8 mouse cellular contexts compared by ENCODE assay signal in the genomic region with DNA sequence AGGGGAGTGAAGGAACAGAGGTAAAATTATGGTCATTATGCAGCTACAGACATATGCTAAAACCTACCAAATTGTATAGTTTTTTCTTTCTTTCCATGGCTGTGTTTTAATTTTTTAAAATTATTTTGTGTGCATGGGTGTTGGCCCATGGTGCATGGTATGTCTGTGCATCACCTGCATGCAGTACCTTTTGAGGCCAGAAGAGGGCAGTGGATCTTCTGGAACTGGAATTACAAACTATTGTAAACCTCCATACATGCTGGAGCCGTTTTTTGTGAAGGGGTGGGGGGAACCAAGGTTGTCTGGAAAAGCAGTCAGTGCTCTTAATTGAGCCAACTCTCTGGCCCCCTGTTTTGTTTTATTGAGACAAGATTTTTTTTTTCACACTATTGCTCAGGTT. TPM values are rescaled to one million over a fixed set of nuclear protein-coding genes. Genes with fewer than 3 reads are reported as not detected.
DNase-seq lines count a peak whose midpoint lies in the region; ATAC-seq and TF ChIP-seq lines count a peak whose summit lies in the region.

No protein-coding gene starts in this region.

- H3K27me3 ChIP-seq in neural tube, embryonic 15.5 days (replicated peaks), result no peaks in the 10 kb centered on the region
- no peaks in the 10 kb centered on the region for H3K27me3 ChIP-seq in heart, postnatal 0 days (ENCODE audit: control insufficient read depth, insufficient read depth, low read length)
- H3K27me3 ChIP-seq in limb, embryonic 11.5 days (ENCODE audit: control insufficient read depth, insufficient read depth, low read length), result no peaks in the 10 kb centered on the region
- H3K27me3 ChIP-seq in neural tube, embryonic 11.5 days (ENCODE audit: control insufficient read depth, insufficient read depth, low read length), result no peaks in the 10 kb centered on the region

- no peak overlapping the region for H3K4me2 ChIP-seq in neural tube, embryonic 15.5 days
- H3K4me2 ChIP-seq in heart, postnatal 0 days (ENCODE audit: low read depth, low read length), result no peak overlapping the region
- no peak overlapping the region for H3K4me2 ChIP-seq in limb, embryonic 11.5 days (ENCODE audit: low read depth, severe bottlenecking)
- H3K4me2 ChIP-seq in neural tube, embryonic 11.5 days (ENCODE audit: low read depth), result no peak overlapping the region

- peak; percentile 53 for DNase-seq in neural tube, embryonic 10.5 days (ENCODE audit: extremely low spot score, low spot score)
- peak; percentile 62 for DNase-seq in T-cell, adult 2 months (ENCODE audit: low spot score)
- peak; percentile 31 for DNase-seq in cerebellum, adult 9-11 months
- no peak for DNase-seq in heart, postnatal 0 days (ENCODE audit: low spot score)
- peak; percentile 63 for DNase-seq in limb, embryonic 11.5 days (ENCODE audit: low spot score)
- DNase-seq in neural tube, embryonic 11.5 days (ENCODE audit: low spot score), result peak; percentile 48
- no peak for DNase-seq in MN1 (ENCODE audit: low spot score)

- ATAC-seq in neural tube, embryonic 15.5 days (ENCODE audit: low FRiP score), result no peak
- ATAC-seq in heart, postnatal 0 days (ENCODE audit: insufficient read depth, low read depth), result peak; percentile 48; the same call in 1 of the 2 replicates
- ATAC-seq in limb, embryonic 11.5 days (ENCODE audit: insufficient number of reproducible peaks, low FRiP score, low TSS enrichment, low read depth), result no peak
- no peak for ATAC-seq in neural tube, embryonic 11.5 days (ENCODE audit: insufficient read depth, low FRiP score, low TSS enrichment)

- TF ChIP-seq CTCF in heart, postnatal 0 days (IDR thresholded peaks at IDR 0.05; ENCODE audit: low read depth), result peak; percentile 91

- H3K4me1 ChIP-seq in neural tube, embryonic 15.5 days, result no peaks in the 10 kb centered on the region
- no peaks in the 10 kb centered on the region for H3K4me1 ChIP-seq in heart, postnatal 0 days (ENCODE audit: control insufficient read depth, insufficient read depth)
- no peaks in the 10 kb centered on the region for H3K4me1 ChIP-seq in limb, embryonic 11.5 days (ENCODE audit: control insufficient read depth, insufficient read depth, low read length)
- H3K4me1 ChIP-seq in neural tube, embryonic 11.5 days (ENCODE audit: control insufficient read depth, insufficient read depth, low read length), result no peaks in the 10 kb centered on the region

- H3K9ac ChIP-seq in neural tube, embryonic 15.5 days (replicated peaks), result no peak overlapping the region
- H3K9ac ChIP-seq in heart, postnatal 0 days (replicated peaks; ENCODE audit: low read depth, low read length), result no peak overlapping the region
- no peak overlapping the region for H3K9ac ChIP-seq in limb, embryonic 11.5 days (ENCODE audit: low read length)
- H3K9ac ChIP-seq in neural tube, embryonic 11.5 days (ENCODE audit: low read length), result no peak overlapping the region

- no peak overlapping the region for H3K27ac ChIP-seq in neural tube, embryonic 15.5 days (replicated peaks)
- no peak overlapping the region for H3K27ac ChIP-seq in heart, postnatal 0 days (ENCODE audit: low read depth)
- no peak overlapping the region for H3K27ac ChIP-seq in limb, embryonic 11.5 days (replicated peaks; ENCODE audit: low read depth, low read length)
- no peak overlapping the region for H3K27ac ChIP-seq in neural tube, embryonic 11.5 days (ENCODE audit: low read depth, low read length)

- WGBS in neural tube, embryonic 15.5 days, result 14% methylated on average over 1 of the region's 1 CpGs
- WGBS in heart, postnatal 0 days, result 7% methylated on average over 1 of the region's 1 CpGs
- 3% methylated on average over 1 of the region's 1 CpGs for WGBS in limb, embryonic 11.5 days
- 13% methylated on average over 1 of the region's 1 CpGs for WGBS in neural tube, embryonic 11.5 days

- H3K4me3 ChIP-seq in neural tube, embryonic 15.5 days (replicated peaks), result no peak overlapping the region
- H3K4me3 ChIP-seq in heart, postnatal 0 days (ENCODE audit: low read depth, low read length), result no peak overlapping the region
- H3K4me3 ChIP-seq in limb, embryonic 11.5 days (ENCODE audit: low read depth, low read length), result no peak overlapping the region
- no peak overlapping the region for H3K4me3 ChIP-seq in neural tube, embryonic 11.5 days (ENCODE audit: low read depth, low read length)

- no peaks in the 10 kb centered on the region for H3K9me3 ChIP-seq in neural tube, embryonic 15.5 days (replicated peaks)
- H3K9me3 ChIP-seq in heart, postnatal 0 days (replicated peaks; ENCODE audit: control insufficient read depth, low read length), result no peaks in the 10 kb centered on the region
- H3K9me3 ChIP-seq in limb, embryonic 11.5 days (ENCODE audit: control insufficient read depth, low read length), result no peaks in the 10 kb centered on the region
- H3K9me3 ChIP-seq in neural tube, embryonic 11.5 days (ENCODE audit: control insufficient read depth, low read length), result no peaks in the 10 kb centered on the region

- TF ChIP-seq EP300 in heart, postnatal 0 days (IDR thresholded peaks at IDR 0.05; ENCODE audit: low read depth), result no peak

- no peaks in the 10 kb centered on the region for H3K36me3 ChIP-seq in neural tube, embryonic 15.5 days
- peaks cover 12% of the 10 kb centered on the region for H3K36me3 ChIP-seq in heart, postnatal 0 days (replicated peaks; ENCODE audit: control insufficient read depth, insufficient read depth, low read length)
- H3K36me3 ChIP-seq in limb, embryonic 11.5 days (ENCODE audit: control insufficient read depth, insufficient read depth, low read length), result 0 out of 2 replicates have a peak, but pooled peaks cover 3% of the 10 kb centered on the region
- H3K36me3 ChIP-seq in neural tube, embryonic 11.5 days (ENCODE audit: control insufficient read depth, insufficient read depth, low read length), result no peaks in the 10 kb centered on the region

RNA-seq across cellular contexts. Expression of a gene that starts 19.3 kb away (rescaled TPM):
- polyA plus RNA-seq in neural tube, embryonic 15.5 days (2015; fragmentation: Nextera tagmentation; extraction: Ambion mirVana), result 11.0 and 13.3 TPM in 2 replicates
- total RNA-seq in heart, postnatal 0 days (2014; rRNA removed; ENCODE audit: low replicate concordance), result 10.9 and 26.0 TPM in 2 replicates
- polyA plus RNA-seq in heart, postnatal 0 days (2015; fragmentation: Nextera tagmentation; extraction: Ambion mirVana), result 5.1 and 6.5 TPM in 2 replicates
- 36.7 and 42.1 TPM in 2 replicates for polyA plus RNA-seq in limb, embryonic 11.5 days (2014; fragmentation: Nextera tagmentation; extraction: Ambion mirVana)
- polyA plus RNA-seq in neural tube, embryonic 11.5 days (2014; fragmentation: Nextera tagmentation; extraction: Ambion mirVana), result 34.5 and 35.1 TPM in 2 replicates

Comparison
In these comparisons a context has a peak if more than half of its experiments do, and no peak if none do; other contexts are left out.
1. DNase-seq: peak in neural tube, embryonic 10.5 days (single experiment), T-cell, adult 2 months (single experiment), cerebellum, adult 9-11 months (single experiment), limb, embryonic 11.5 days (single experiment) and neural tube, embryonic 11.5 days (single experiment); none in heart, postnatal 0 days (single experiment) and MN1 (single experiment).